Mouse (Mus musculus): ENCODE measurements around the gene Ccl26. TPM values are rescaled to one million over a fixed set of nuclear protein-coding genes. Genes with fewer than 3 reads are reported as not detected.

The Ccl26 gene
- not detected in 2 replicates for polyA plus RNA-seq (2021; fragmentation: Nextera tagmentation)
- long read RNA-seq, experiment 1 = 0 reads
- long read RNA-seq, experiment 2 = 0 reads

DNA sequence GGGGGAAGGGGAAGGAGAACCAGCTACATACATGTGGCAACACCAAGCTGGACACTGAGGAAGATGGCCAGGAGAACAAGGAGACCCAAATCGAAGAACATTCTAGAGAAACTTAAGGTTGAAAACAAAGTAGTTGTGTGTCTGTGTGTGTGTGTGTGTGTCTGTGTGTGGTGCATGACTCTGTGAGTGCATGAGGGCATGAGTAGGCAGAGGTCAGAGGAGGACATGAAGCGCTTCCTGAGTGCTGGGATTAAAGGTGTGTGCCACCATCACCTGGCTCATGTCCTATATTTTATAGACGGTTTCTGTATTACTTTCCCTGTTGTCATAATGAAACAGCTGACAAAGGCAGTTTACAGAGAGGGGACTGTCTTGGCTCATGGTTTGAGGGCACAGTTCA, at the start of gene Ccl26:
Ccl26 (minus strand) TSS at position 101 of the 400 bp plus-strand sequence.

GRCm38 (mm10) chr5:135573006-135573405, 9.6 kb upstream of the Ccl26 start, which contains the start of gene Ccl24:
Gene Ccl24, minus strand, starts transcription at chr5:135573049.

DNA sequence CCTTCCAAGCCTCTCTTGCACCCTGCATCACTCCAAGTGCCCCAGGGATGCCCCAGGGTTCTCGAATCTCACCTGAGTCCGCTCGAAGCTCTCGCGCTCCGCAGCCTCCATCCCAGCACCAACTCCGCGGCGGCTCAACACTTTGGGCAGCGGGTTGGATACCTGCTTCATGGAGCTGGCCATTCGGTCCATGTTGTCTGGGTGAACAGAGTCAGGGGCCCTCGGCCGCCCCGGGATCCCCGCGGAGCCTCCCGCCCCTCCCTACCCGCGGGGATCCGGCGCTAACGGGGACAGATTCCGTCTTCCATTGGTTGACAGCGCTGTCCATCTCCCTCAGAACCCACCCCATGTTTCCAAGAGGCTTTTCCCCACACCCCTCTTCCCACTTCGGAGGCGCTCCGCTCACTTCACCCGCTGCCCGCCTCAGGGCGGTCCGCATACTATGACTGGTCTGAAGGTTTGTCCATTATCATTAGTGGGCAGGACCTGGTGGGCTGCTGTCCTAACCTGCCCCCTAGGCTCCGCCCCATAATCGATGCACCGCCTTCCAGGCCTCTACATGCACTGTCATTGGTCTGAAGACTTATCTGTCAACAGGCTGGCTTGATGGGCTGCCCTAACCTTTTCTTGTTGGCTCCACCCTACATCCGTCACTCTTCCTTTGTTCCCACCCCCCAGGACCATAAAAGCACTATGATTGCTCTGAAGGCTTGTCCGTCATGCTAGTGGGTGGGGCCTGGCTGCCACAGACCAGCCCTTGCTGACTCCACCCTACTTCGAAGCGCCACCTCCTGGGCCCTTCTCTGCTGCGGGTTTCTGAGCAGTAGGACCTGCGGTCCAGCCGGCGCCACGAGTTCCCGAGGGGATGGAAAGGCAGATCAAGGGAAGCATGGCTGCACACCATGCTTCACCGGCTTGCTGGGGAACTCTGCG, 18.2 kb downstream of the Ccl26 start, which contains the start of gene Hip1:
Hip1 (minus strand) TSS at position 256 of the 933 bp plus-strand sequence.

Other genes with a start within 250 kb of the Ccl26 start
- gene Fkbp6, start 213.5 kb downstream of the Ccl26 start, polyA plus RNA-seq (2021; fragmentation: Nextera tagmentation) = 0.16 TPM in 1 of 2 replicates, not detected in the other
- gene Trim50, start 210.3 kb downstream of the Ccl26 start, polyA plus RNA-seq (2021; fragmentation: Nextera tagmentation) = not detected in 2 replicates
- 8.6 and 9.3 TPM in 2 replicates for gene Nsun5, start 193.6 kb downstream of the Ccl26 start, polyA plus RNA-seq (2021; fragmentation: Nextera tagmentation)
- 6.5 and 18.1 TPM in 2 replicates for gene Pom121, start 169.0 kb downstream of the Ccl26 start, polyA plus RNA-seq (2021; fragmentation: Nextera tagmentation)
- 12.0 and 14.2 TPM in 2 replicates for gene Hip1, start 18.4 kb downstream of the Ccl26 start, polyA plus RNA-seq (2021; fragmentation: Nextera tagmentation)
- 0.27 and 0.61 TPM in 2 replicates for gene Ccl24, start 9.5 kb upstream of the Ccl26 start, polyA plus RNA-seq (2021; fragmentation: Nextera tagmentation)
- 88.5 and 90.9 TPM in 2 replicates for gene Rhbdd2, start 69.0 kb upstream of the Ccl26 start, polyA plus RNA-seq (2021; fragmentation: Nextera tagmentation)
- gene Por, start 106.5 kb upstream of the Ccl26 start, polyA plus RNA-seq (2021; fragmentation: Nextera tagmentation) = 41.1 and 41.6 TPM in 2 replicates
- 36.7 and 39.5 TPM in 2 replicates for gene Tmem120a, start 180.9 kb upstream of the Ccl26 start, polyA plus RNA-seq (2021; fragmentation: Nextera tagmentation)
- 0.21 TPM in 1 of 2 replicates, not detected in the other for gene Styxl1, start 214.8 kb upstream of the Ccl26 start, polyA plus RNA-seq (2021; fragmentation: Nextera tagmentation)
- gene Mdh2, start 214.9 kb upstream of the Ccl26 start, polyA plus RNA-seq (2021; fragmentation: Nextera tagmentation) = 702 and 826 TPM in 2 replicates
- gene Srrm3, start 243.3 kb upstream of the Ccl26 start, polyA plus RNA-seq (2021; fragmentation: Nextera tagmentation) = 18.4 and 20.1 TPM in 2 replicates

Measured in left cerebral cortex, adult 6 months (tissue).